Mouse (Mus musculus) frontal cortex, postnatal 14 days (tissue): ENCODE data around the gene Mesp2.
A peak's percentile ranks its signal among the peaks of the same experiment; 100 is the strongest.
"Not testable (repeated sequence)": the region's sequence is repeated elsewhere in the genome, so short reads cannot be mapped to it uniquely, and the experiment has no call there.

Source experiments
- DNase-seq, 2 experiments: peaks; one replicate each; pipeline ENCODE4 v3.0.0; 2022; ENCODE audit warnings: low spot score in 2 of 2

Gene Mesp2

DNA sequence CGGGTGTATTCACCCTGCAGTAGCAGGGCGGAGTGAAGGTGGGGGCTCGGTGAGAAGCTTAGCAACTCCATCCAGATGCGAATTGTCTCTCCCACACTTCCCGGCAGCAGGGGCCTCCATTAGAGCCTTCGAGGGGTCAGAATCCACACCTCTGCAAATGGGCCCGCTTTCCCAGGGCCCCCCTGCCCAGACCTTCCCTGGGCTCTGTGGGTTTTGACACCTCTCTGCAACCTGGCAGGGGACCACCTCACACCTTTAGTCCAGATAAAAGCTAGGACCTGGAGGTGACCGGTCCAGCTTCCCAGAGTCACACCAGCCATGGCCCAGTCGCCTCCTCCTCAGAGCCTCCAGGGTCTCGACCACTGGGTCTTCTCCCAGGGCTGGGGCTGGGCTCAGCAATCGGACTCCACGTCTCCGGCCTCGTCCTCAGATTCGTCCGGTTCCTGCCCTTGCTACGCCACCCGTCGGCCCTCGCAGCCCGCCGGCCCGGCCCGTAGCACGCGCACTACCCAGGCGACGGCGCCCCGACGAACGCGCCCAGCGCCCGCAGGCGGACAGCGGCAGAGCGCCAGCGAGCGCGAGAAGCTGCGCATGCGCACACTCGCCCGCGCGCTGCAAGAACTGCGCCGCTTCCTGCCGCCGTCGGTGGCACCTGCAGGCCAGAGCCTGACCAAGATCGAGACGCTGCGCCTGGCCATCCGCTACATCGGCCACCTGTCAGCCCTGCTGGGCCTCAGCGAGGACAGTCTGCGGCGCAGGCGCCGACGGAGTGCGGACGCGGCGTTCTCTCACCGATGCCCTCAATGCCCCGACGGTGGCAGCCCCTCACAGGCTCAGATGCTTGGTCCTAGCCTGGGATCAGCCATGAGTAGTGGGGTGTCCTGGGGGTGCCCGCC is at the start of gene Mesp2:
Gene Mesp2 (plus strand): TSS at position 117 of the 896 bp plus-strand sequence.
- DNase-seq = peak in 1 of 2 experiments; percentile 56

DNA sequence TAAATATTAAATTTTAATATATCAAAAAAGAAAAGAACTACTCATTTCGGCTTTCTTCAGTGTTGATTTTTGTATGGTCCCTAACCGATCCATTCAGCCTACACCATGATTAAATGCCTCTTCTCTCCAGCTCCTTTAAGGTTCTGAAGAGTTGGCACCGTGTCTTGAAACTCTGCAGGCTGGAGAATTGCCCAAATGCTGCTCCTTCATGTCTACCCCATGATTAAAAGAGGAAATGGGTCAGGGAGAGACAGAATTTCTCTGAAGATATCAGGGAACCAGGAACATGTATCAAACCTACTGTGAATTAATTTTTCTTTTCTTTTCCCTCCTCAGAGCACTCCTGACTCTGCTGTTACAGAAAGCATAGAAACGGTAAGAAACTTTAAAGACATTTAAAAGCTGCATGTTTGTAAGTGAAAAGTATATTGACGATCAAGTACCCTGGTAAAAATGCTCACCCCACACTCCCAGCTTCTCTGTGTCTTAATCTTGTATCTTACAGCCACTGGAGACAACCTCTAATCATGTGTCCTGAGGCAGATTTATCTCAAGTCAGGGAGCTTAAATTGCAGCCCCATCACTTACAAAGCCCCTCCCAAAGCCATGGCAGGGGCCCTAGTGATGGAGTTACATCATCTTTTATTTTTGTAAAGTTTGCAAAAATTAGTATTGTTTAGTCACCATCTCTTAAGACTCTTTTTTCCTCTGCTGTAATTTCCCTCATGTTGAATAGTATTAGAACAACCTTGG is 49.2 kb upstream of the Mesp2 start:
- DNase-seq = no peak

DNA sequence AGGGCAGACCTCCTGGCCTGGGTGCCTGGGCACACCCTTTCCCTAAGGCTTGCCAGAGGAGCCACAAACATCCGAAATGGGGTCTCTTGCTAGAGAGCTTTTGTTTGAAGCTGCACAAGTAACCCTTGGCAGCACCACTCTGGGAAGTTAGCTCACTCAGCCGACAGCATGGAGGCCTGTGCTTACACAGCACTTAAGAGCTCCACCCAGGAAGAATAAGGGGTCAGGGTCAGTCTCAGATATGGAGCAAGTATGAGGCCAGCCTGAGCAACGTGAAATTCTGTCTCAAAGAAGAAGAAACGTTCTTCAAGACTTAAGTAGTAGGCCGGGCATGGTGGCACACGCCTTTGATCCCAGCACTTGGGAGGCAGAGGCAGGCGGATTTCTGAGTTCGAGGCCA is 48.4 kb upstream of the Mesp2 start:
- DNase-seq = no peak

DNA sequence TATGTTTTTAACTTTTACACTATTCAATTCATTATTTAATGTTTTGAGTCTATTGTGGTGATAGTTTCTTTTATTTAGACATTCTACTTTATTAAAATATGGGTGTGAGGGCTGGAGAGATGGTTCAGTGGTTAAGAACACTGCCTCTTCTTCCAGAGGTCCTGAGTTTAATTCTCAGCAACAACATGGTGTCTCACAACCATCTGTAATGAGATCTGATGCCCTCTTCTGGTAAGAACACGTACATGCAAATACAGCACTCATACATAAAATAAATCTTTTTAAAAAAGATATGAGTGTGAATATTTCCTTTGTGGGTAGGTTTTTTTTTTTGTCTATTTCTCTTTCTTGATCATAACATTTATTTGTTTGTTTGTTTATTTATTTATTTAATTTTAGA is 44.5 kb upstream of the Mesp2 start:
- no peak for DNase-seq

DNA sequence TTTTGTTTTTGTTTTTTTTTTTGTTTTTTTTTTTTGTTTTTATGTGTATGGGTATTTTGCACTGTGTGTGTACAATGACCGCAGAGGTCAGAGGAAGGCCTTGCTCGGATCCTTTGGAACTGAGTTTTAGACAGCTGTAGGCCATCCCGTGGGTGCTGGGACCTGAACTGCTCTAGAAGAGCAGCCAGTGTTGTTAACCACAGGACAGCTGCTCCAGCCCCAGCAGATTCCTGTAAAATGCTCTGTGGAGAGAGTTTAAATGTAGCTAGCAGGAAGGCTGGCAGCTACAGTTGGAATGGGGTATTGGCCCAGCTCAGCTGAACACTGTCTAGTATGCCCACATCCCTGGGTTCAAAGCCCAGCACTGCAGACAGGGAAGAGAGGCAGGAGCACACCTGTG is 40.9 kb upstream of the Mesp2 start:
- no peak for DNase-seq

DNA sequence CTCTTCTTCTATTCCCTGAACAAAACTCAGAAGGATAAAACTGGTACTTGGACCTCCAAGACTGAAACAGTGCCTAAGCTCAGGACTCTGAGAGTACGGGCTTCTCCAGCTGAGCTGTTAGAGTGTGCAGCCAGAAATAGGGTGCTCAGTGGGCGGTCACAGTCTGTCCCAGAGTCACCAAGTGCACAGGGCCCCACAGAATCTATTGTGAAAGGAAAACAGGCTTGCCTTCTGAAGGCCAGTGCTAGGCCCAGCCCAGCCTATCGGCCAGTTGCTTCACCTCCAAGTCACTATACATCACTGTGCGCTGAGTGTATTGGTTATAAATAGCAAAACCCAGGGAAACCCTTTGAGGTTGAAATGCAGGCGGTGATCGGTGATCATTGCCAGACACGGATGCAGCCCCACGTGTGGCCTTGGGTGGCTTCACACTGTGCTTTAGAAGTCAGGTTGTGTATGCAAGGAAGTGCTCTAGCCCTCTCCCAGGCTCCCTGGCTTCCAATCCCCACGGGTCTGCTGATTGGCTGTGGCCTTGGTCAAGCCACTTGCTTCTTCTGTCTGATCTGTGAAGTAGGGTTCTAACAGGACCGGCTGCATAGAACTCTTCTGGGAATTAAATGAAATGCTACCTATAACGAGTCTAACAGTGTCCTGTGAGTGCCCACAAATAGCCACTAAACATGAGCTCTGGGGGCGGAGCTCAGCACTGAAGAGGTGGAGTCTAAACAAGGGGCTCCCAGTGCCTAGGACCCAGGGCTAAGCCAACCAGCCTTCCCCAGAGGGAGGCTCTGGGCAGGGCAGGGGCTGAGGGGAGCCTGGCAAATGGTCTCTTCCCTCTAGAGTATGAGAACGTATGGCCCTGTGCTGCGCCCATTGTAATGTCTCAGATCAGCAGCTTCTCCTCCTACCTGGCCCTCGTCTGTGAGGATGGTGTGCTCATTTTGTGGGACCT is 38.7 kb upstream of the Mesp2 start:
- DNase-seq = no peak

DNA sequence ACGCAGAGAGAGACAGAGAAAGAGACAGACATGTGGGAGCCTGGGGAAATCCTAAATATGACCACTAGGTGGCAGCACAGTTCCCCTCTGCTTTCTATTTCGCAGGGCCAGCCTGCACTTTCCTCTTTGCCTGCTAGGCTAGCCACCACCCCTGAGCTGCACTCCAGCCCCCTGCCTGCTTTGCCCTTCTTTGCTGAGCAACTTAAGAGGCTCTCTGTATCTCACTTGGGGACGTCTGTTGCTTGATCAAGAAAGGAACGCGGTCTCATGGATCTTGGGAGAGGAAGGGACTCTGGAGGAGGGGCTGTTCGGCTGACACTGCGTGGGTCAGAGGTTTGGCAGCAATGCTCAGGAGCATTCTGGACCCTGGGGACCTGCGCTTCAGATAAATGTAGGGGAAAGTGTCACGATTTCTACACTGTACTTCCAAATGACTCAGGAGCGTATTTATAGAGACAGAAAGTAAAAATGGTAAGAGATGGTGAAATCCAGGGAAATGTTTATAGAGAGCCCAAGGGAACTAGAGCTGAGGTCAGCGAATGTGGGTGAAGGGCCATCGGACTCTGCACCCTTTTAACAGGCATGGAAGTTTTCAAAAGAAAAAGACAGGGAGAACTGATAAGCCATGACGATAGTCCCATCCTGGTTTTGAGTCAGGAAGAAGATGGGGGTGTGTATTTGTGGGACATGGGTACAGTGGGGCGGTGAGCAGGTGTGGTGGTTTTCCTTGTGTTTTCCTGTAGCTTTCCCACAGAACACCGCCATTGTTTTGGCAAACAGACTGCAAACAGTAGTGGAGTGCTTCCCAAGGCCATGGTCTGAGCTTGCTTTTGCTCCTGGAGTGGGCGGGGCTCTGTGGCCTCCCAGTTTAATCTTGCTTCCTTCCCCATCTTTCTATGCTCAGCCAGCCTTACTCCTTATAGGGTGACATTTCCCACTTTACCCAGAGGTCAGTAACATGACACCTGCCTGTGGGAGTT is 29.6 kb upstream of the Mesp2 start:
- DNase-seq = peak; percentile 46 to 71

DNA sequence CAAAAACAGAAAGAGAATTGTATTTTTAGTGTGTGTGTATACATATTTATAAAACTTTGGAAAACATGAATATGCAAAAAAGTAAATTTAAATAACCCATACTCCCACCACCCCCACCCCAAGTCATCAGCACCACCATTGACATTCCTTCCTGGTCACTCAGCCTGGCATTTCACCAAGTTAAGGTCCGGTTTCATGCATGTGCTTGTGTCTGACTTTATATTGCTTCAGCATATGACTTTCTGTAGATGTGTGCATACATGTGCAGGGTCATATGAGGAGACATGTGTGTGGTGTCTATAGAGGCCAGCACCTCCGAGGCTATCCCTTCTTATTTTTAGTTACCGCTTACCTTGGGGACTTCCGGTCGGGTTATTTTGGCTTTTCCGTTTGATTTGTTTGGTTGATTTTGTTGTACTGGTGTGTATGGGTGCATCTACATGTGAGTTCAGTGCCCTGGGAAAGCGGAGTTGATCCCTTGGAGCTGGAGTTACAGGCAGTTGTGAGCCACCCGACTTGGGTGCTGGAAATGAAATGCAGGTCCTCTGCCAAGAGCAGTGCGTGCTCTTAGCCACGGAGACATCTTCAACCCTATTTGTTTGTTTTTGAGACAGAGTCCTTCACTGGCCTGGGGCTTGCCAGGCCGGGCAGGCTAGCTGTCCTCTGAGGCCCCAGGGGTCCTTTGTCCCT is 28.6 kb upstream of the Mesp2 start:
- DNase-seq = no peak

DNA sequence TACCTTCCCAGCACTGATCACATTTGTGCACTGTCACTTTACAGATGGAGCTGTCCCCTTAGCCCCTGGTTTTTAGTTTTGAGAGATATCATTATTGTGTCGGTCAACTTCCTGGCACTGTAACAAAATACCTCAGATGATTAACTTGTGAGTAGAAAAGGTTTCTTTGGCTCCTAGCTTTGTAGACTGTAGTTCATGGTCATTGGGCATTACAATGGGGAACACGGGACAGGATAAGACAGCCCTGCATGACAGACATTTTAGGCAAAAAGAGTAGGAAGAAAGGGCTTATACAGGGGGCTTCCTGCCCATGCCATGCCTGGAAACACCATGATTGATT is 28.0 kb upstream of the Mesp2 start:
- DNase-seq = no peak

DNA sequence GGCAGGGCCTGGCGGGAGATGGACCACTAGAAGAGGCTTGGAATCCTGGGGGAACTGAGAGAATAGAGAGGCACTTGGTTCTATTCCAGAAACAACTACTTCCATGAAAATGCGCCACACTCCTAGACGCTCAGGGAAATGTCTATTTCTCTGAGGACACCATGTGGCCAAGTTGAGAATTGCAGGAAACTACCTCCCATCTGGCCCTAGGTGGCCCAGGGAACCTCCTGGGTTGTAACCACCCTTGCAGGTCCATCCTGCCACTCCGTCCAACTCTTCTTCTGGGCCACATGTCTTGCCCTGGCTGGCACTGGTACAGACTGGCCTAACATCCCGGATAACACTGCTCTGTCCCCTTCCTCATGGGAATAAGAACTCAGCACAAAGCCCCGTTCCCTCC is 24.2 kb upstream of the Mesp2 start:
- DNase-seq = peak in 1 of 2 experiments; percentile 69

DNA sequence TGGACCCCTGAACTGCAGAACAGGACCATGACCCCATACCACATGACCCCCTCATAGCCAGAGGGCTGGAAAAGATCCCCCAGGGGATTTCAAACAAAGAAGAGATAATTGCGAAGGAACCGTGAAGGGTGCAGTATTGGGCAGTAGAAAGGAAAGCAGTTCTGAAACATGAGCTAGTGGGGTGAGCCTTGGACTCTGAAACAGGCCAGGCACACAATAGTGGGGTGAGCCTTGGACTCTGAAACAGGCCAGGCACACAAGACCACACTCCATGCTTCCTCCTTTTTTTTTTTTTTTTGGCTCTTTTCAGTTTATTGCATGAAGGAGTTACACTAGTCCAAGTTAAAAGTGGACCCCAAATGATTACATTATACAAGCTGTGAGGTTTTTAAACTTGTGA is 20.7 kb upstream of the Mesp2 start:
- DNase-seq = not testable (repeated sequence)

DNA sequence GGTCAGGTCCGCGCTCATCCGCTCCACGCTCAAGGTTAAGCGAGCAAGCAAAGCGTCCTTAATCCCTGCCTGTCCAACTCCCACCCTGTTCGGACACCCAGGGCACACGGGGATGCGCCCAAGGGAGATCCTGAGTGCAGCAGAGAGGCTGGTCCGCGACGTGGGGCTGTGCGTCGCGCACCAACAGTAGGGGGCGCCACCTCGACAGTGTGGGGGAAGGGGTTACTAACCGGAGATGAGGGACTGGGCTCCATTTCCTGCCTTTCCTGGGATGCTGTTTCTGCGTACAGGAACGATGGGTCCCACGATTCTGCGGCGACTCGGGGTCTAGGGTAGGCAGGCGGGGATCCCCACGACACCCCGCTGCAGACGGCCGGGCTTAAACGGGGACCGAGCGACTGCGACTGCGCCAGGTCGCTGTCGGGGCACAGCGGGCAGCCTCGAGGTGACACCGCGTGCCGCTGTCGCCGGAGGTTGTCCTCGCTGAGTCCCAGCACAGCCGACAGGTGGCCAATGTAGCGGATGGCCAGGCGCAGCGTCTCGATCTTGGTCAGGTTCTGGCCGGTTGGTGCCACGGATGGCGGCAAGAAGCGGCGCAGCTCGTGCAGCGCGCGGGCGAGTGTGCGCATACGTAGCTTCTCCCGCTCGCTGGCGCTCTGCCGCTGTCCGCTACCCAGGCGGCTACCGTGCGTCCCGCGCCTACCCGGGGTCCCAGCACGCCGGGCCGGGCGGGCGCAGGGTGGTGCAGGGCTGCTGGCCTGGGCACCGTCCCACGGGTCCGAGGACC is 17.7 kb upstream of the Mesp2 start:
- no peak for DNase-seq

DNA sequence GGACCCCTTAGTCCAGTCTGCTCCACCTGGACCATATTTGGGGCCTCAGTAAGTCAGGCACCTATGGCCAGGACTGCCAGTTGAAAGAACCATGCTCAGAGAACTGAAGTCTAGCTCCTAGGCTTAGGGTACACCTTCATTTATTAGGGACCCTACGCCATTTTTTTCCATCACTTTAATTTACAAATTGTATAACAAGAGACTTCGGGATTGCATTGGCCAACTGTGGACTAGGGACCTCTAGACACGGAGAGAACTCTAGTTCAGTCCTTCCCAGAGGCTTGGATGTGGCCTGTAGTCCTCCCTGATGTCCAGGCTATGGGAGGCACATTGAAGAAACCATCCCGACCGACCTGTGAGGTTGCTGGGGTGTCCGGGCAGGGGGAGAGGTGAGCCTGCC is 16.8 kb upstream of the Mesp2 start, which contains the start of gene Mesp1:
Gene Mesp1 (minus strand): TSS at position 101 of the 400 bp plus-strand sequence.
- DNase-seq = no peak

DNA sequence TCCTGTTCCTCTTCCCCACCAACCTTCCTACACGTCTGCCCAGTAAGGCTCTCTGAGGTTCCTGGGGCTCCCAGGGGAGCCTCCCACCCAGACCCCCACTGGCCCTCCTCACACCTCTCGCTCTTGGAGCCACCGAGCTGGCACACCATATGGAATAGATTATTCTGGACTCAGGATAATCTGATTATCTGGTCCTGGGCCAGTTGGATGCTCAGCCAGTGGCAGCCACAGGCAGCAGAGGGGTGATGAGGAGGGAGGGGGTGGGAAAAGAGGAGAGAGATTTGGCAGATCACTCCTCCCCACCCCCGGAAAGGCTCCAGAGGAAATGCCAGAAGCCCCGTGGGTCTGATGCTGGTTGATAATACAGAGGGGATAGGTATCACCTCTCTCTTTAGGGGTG is 11.9 kb upstream of the Mesp2 start:
- DNase-seq = no peak

DNA sequence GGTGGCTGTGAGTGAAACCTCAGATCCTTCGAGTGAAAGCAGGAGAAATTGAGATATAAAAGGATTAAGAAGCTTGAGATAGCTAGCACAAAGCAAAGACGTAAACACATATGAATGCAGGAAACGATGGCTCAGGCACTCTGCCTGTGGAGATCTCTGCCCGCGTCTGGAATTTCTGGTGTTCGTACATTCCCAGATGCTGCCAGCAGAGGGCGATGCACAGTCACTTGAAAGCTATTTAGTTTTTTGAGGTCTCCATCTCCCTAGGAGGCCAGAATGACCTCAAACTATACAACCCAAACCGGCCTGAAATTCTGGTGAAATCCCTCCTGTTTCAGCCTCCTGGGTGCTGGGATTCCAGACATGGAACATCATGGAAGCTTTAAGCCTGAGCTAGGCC is 11.5 kb upstream of the Mesp2 start:
- DNase-seq = peak; percentile 48 to 82

DNA sequence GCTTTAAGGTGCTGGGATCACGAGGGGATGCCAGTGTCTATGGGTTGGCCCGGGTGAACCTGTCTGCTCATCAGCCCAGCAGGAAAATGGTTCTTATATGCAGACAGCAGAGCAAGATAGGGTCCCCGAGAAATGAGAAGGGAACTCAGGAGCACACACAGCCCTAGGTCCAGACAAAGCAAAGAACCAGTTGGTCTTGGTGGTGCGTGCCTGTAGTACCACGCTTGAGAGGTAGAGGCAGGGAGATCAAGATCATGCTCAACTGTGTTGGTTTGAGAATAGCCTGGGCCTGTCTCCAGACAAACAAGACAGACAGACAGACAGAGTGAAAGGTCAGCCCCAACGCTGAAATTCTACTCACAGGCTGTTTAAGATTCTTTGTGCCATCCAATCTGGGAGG is 11.0 kb upstream of the Mesp2 start:
- no peak for DNase-seq

DNA sequence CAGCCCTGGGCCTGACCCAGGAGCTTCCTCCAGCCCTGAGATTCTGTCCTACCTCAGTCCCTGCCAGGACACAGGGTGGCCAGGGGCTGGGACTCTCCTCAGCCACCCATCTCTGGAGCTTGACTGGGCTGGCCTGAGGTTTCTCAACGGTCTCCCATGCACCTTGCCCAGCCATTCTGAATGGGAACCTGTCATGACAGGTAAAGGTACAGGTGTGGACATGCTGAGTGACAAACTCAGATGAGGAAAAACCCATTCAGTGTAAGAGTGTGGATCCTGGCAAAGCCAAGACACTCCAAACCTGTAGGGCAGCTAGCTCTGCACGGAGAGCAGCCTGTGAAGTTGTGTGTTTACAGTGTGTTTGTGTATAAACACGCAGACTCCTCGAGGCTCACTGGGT is 10.2 kb upstream of the Mesp2 start:
- DNase-seq = no peak

DNA sequence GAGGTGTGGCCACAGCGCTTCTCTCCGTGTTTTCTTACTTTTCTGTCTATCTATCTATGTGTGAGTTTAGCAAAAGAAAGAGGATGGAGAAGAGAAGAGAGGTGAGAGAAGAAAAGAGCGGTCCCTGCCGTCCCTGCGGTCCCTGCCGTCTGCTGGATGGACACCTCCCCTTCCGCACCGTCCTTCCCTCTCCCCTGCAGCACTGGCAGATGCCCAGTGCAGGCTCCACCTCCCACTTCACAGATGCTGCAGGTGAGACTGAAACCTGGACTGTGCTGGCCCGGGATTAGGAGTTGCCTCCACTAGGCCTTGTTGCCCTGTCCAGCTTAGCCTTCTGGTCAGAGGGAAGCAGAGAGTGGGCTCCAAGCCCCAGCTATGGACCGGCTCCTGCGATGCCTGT is 9.1 kb upstream of the Mesp2 start:
- no peak for DNase-seq

DNA sequence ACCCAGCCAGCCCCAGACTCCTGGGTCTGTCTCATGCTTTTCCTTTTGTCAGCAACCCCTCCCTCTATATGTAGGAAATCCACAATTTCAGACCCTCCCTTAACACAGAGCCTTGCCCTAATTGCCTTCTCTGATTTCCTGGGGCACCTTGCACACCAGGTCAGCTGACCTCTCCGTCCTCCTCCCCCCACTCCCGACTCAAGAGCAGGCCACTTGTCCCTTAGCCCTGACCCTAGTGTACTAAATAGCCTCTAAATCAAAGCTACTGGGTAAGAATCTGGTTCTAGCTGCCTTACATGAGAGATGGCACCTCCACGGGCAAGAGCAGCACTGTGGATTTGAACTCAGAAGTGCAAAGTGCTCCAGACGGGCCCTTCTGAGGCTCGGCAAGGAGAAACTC is 8.5 kb upstream of the Mesp2 start:
- no peak for DNase-seq
